In genomic region chr7:19265147-19265546, GRCm38 (mm10) we compare ENCODE assay signal across 11 mouse cellular contexts. TPM values are rescaled to one million over a fixed set of nuclear protein-coding genes. Genes with fewer than 3 reads are reported as not detected.
DNase-seq lines count a peak whose midpoint lies in the region; ATAC-seq and TF ChIP-seq lines count a peak whose summit lies in the region.
"Had no signal": no experiment of that assay in that cellular context is flagged by ENCODE, and none has a peak within 500 bp of the region (broad histone marks: within the 10 kb centered on the region; RNA-seq: fewer than 3 reads in every experiment).

No protein-coding gene starts in this region.

- H3K4me2 ChIP-seq in heart, embryonic 15.5 days, result no peak overlapping the region
- H3K4me2 ChIP-seq in stomach, embryonic 14.5 days (replicated peaks; ENCODE audit: low read depth, low read length), result no peak overlapping the region
- H3K4me2 ChIP-seq: limb, embryonic 12.5 days; midbrain, embryonic 12.5 days had no signal

- H3K36me3 ChIP-seq in megakaryocyte, embryonic 14.5 days (replicated peaks; ENCODE audit: low read length), result peaks cover 78% of the 10 kb centered on the region
- peaks cover 51% of the 10 kb centered on the region for H3K36me3 ChIP-seq in heart, embryonic 15.5 days
- peaks cover 58% of the 10 kb centered on the region for H3K36me3 ChIP-seq in stomach, embryonic 14.5 days (ENCODE audit: control insufficient read depth, insufficient read depth, low read length)

- TF ChIP-seq POLR2A in cerebellum, adult 2 months (IDR thresholded peaks at IDR 0.05; ENCODE audit: borderline replicate concordance, insufficient read depth, low read length), result no peak

- WGBS in cerebellum, adult 2 months, result 23% methylated on average over 7 of the region's 7 CpGs
- WGBS in heart, embryonic 15.5 days, result 38% methylated on average over 7 of the region's 7 CpGs
- WGBS in stomach, embryonic 14.5 days, result 52% methylated on average over 7 of the region's 7 CpGs

- peak overlapping the region; percentile 2; the same call in 1 of the 2 replicates for H3K9ac ChIP-seq in heart, embryonic 15.5 days
- H3K9ac ChIP-seq in stomach, embryonic 14.5 days (replicated peaks; ENCODE audit: low read depth, low read length), result no peak overlapping the region
- H3K9ac ChIP-seq: limb, embryonic 12.5 days; midbrain, embryonic 12.5 days had no signal

- peaks cover 84% of the 10 kb centered on the region for H3K4me1 ChIP-seq in megakaryocyte, embryonic 14.5 days
- peaks cover 37% of the 10 kb centered on the region for H3K4me1 ChIP-seq in cerebellum, adult 2 months (ENCODE audit: control insufficient read depth, insufficient read depth, low read length)
- peaks cover 56% of the 10 kb centered on the region for H3K4me1 ChIP-seq in heart, embryonic 15.5 days (replicated peaks)
- peaks cover 24% of the 10 kb centered on the region; the same call in 1 of the 2 replicates for H3K4me1 ChIP-seq in stomach, embryonic 14.5 days (ENCODE audit: control insufficient read depth, insufficient read depth, low read length)

- peak overlapping the region; percentile 0 for H3K27ac ChIP-seq in cerebellum, adult 2 months (ENCODE audit: insufficient read depth, low read length)
- H3K27ac ChIP-seq in heart, embryonic 15.5 days, result peak overlapping the region; percentile 2; the same call in 1 of the 2 replicates
- no peak overlapping the region for H3K27ac ChIP-seq in stomach, embryonic 14.5 days (ENCODE audit: low read length)
- H3K27ac ChIP-seq: limb, embryonic 12.5 days; midbrain, embryonic 12.5 days had no signal

- no peaks in the 10 kb centered on the region for H3K27me3 ChIP-seq in megakaryocyte, embryonic 14.5 days (replicated peaks)
- no peaks in the 10 kb centered on the region for H3K27me3 ChIP-seq in cerebellum, adult 2 months (ENCODE audit: control insufficient read depth, insufficient read depth, low read length)
- H3K27me3 ChIP-seq in heart, embryonic 15.5 days, result no peaks in the 10 kb centered on the region
- H3K27me3 ChIP-seq in stomach, embryonic 14.5 days (ENCODE audit: control insufficient read depth, insufficient read depth, low read length), result no peaks in the 10 kb centered on the region
- H3K27me3 ChIP-seq: limb, embryonic 12.5 days; midbrain, embryonic 12.5 days had no signal

- TF ChIP-seq CTCF in cerebellum, adult 2 months (IDR thresholded peaks at IDR 0.05; ENCODE audit: borderline replicate concordance, insufficient read depth, low read depth, low read length), result no peak

- peak; percentile 64 to 72 for DNase-seq in cerebellum, adult 2 months
- DNase-seq in kidney, postnatal 4 days, result no peak
- DNase-seq: embryo, embryonic 11 days had no signal

- ATAC-seq in megakaryocyte, adult 5-6 weeks (ENCODE audit: poor library complexity, severe bottlenecking), result no peak
- no peak for ATAC-seq in heart, embryonic 15.5 days (replicated peaks; ENCODE audit: insufficient number of reproducible peaks, insufficient read depth, low FRiP score, low read depth)
- 0 out of 2 replicates have a peak, but pooled peaks have one; percentile 8 for ATAC-seq in stomach, embryonic 14.5 days (ENCODE audit: insufficient number of reproducible peaks, insufficient read depth, low FRiP score, low read depth)
- no peak for ATAC-seq in inflammation-experienced regulatory T-cells, adult 6 months

- H3K4me3 ChIP-seq in megakaryocyte, embryonic 14.5 days (replicated peaks), result peak overlapping the region; percentile 96
- H3K4me3 ChIP-seq in cerebellum, adult 2 months (replicated peaks; ENCODE audit: insufficient read depth, low read depth, low read length), result no peak overlapping the region
- H3K4me3 ChIP-seq in heart, embryonic 15.5 days, result no peak overlapping the region
- H3K4me3 ChIP-seq in stomach, embryonic 14.5 days (ENCODE audit: low read depth, low read length), result no peak overlapping the region
- H3K4me3 ChIP-seq: limb, embryonic 12.5 days; midbrain, embryonic 12.5 days had no signal

- H3K9me3 ChIP-seq in megakaryocyte, embryonic 14.5 days, result no peaks in the 10 kb centered on the region
- H3K9me3 ChIP-seq in heart, embryonic 15.5 days (replicated peaks), result no peaks in the 10 kb centered on the region
- no peaks in the 10 kb centered on the region for H3K9me3 ChIP-seq in stomach, embryonic 14.5 days (ENCODE audit: control insufficient read depth, low read depth, low read length)
- H3K9me3 ChIP-seq: limb, embryonic 12.5 days; midbrain, embryonic 12.5 days had no signal

RNA-seq across cellular contexts. Expression of gene Vasp, which starts 6.5 kb away (rescaled TPM):
- 828 and 2,423 TPM in 2 replicates for polyA plus RNA-seq in megakaryocyte, embryonic 14.5 days (2012; ENCODE audit: insufficient read depth, low replicate concordance)
- 122 and 129 TPM in 2 replicates for total RNA-seq in megakaryocyte, adult 5-6 weeks (2015)
- total RNA-seq in megakaryocyte, adult 5-6 weeks (2017), result 180 and 227 TPM in 2 replicates
- 30.8 and 32.9 TPM in 2 replicates for polyA plus RNA-seq in cerebellum, adult 2 months (2012; rRNA removed)
- 81.2 and 81.6 TPM in 2 replicates for polyA plus RNA-seq in heart, embryonic 15.5 days (2015; fragmentation: Nextera tagmentation; extraction: Ambion mirVana)
- polyA plus RNA-seq in stomach, embryonic 14.5 days (2014; fragmentation: Nextera tagmentation; extraction: Ambion mirVana), result 48.1 and 64.9 TPM in 2 replicates
- 100 to 1,000 TPM in 1 of 3 experiments, 10 to 100 TPM in 2; 74.0 to 103 (median 94.6) TPM for polyA plus RNA-seq in inflammation-experienced regulatory T-cells, adult 6 months (2017; shearing (Covaris generic))

RNA-seq across cellular contexts. Expression of gene Ppm1n, which starts 14.7 kb away (rescaled TPM):
- polyA plus RNA-seq in megakaryocyte, embryonic 14.5 days (2012; ENCODE audit: insufficient read depth, low replicate concordance), result not detected in 2 replicates
- not detected in 2 replicates for total RNA-seq in megakaryocyte, adult 5-6 weeks (2015)
- total RNA-seq in megakaryocyte, adult 5-6 weeks (2017), result not detected in 2 replicates
- polyA plus RNA-seq in cerebellum, adult 2 months (2012; rRNA removed), result 1.1 and 2.0 TPM in 2 replicates
- 0.11 and 0.16 TPM in 2 replicates for polyA plus RNA-seq in heart, embryonic 15.5 days (2015; fragmentation: Nextera tagmentation; extraction: Ambion mirVana)
- polyA plus RNA-seq in stomach, embryonic 14.5 days (2014; fragmentation: Nextera tagmentation; extraction: Ambion mirVana), result 0.15 TPM in 1 of 2 replicates, not detected in the other
- polyA plus RNA-seq in inflammation-experienced regulatory T-cells, adult 6 months (2017; shearing (Covaris generic)), result 1 to 10 TPM in 2 of 3 experiments, under 1 TPM in 1; 0.74 to 3.1 (median 2.1) TPM
- polyA plus RNA-seq: kidney, embryonic 16.5 days; limb, embryonic 12.5 days had no signal

RNA-seq across cellular contexts. Expression of gene Rtn2, which starts 17.3 kb away (rescaled TPM):
- polyA plus RNA-seq in megakaryocyte, embryonic 14.5 days (2012; ENCODE audit: insufficient read depth, low replicate concordance), result 6.1 and 8.4 TPM in 2 replicates
- 0.48 TPM in 1 of 2 replicates, not detected in the other for total RNA-seq in megakaryocyte, adult 5-6 weeks (2015)
- total RNA-seq in megakaryocyte, adult 5-6 weeks (2017), result not detected in 2 replicates
- 96.9 and 101 TPM in 2 replicates for polyA plus RNA-seq in cerebellum, adult 2 months (2012; rRNA removed)
- polyA plus RNA-seq in heart, embryonic 15.5 days (2015; fragmentation: Nextera tagmentation; extraction: Ambion mirVana), result 27.2 TPM in 2 replicates
- 11.7 and 13.9 TPM in 2 replicates for polyA plus RNA-seq in stomach, embryonic 14.5 days (2014; fragmentation: Nextera tagmentation; extraction: Ambion mirVana)
- polyA plus RNA-seq in inflammation-experienced regulatory T-cells, adult 6 months (2017; shearing (Covaris generic)), result not detected

RNA-seq across cellular contexts. Expression of gene Opa3, which starts 37.0 kb away (rescaled TPM):
- 7.3 and 11.6 TPM in 2 replicates for polyA plus RNA-seq in megakaryocyte, embryonic 14.5 days (2012; ENCODE audit: insufficient read depth, low replicate concordance)
- 12.3 and 15.7 TPM in 2 replicates for total RNA-seq in megakaryocyte, adult 5-6 weeks (2015)
- 18.2 and 20.7 TPM in 2 replicates for total RNA-seq in megakaryocyte, adult 5-6 weeks (2017)
- polyA plus RNA-seq in cerebellum, adult 2 months (2012; rRNA removed), result 39.1 and 40.1 TPM in 2 replicates
- polyA plus RNA-seq in heart, embryonic 15.5 days (2015; fragmentation: Nextera tagmentation; extraction: Ambion mirVana), result 33.8 and 37.9 TPM in 2 replicates
- 37.1 and 42.9 TPM in 2 replicates for polyA plus RNA-seq in stomach, embryonic 14.5 days (2014; fragmentation: Nextera tagmentation; extraction: Ambion mirVana)
- 10 to 100 TPM; 14.3 to 20.8 (median 16.6) TPM for polyA plus RNA-seq in inflammation-experienced regulatory T-cells, adult 6 months (2017; shearing (Covaris generic))

RNA-seq across cellular contexts. Expression of gene Fosb, which starts 44.7 kb away (rescaled TPM):
- polyA plus RNA-seq in megakaryocyte, embryonic 14.5 days (2012; ENCODE audit: insufficient read depth, low replicate concordance), result 12.9 and 33.1 TPM in 2 replicates
- total RNA-seq in megakaryocyte, adult 5-6 weeks (2015), result 24.0 and 25.4 TPM in 2 replicates
- total RNA-seq in megakaryocyte, adult 5-6 weeks (2017), result 26.9 and 30.4 TPM in 2 replicates
- polyA plus RNA-seq in cerebellum, adult 2 months (2012; rRNA removed), result 0.67 and 0.71 TPM in 2 replicates
- 0.20 and 0.47 TPM in 2 replicates for polyA plus RNA-seq in heart, embryonic 15.5 days (2015; fragmentation: Nextera tagmentation; extraction: Ambion mirVana)
- 0.07 TPM in 1 of 2 replicates, not detected in the other for polyA plus RNA-seq in stomach, embryonic 14.5 days (2014; fragmentation: Nextera tagmentation; extraction: Ambion mirVana)
- 1 to 10 TPM in 2 of 3 experiments, under 1 TPM in 1; 0.98 to 8.0 (median 2.0) TPM for polyA plus RNA-seq in inflammation-experienced regulatory T-cells, adult 6 months (2017; shearing (Covaris generic))

Comparison
In these comparisons a context has a peak if more than half of its experiments do, and no peak if none do; other contexts are left out.
1. DNase-seq: peak in cerebellum, adult 2 months (2 of 2); none in kidney, postnatal 4 days (0 of 2).